Mouse (Mus musculus) T-helper 2 cell (primary cell): ENCODE measurements around the gene Vti1a.

Experiments used
- in situ Hi-C: fragments of 300-600 bp; cut with MboI, MseI; formaldehyde crosslinking; loops from one replicate; pipeline ENCODE4 v1.15.1; 2025; ENCODE audit warnings: high pct_unique_total_duplicates

Gene Vti1a

GRCm38 (mm10) chr19:55316109-55316714 lies at the start of gene Vti1a:
Vti1a (plus strand) TSS chr19:55316295.
- in situ Hi-C loops: no loop called here

GRCm38 (mm10) chr19:55266786-55267185 lies 49.3 kb upstream of the Vti1a start:
- in situ Hi-C loops: no loop called here

GRCm38 (mm10) chr19:55268150-55268549 lies 47.9 kb upstream of the Vti1a start:
- in situ Hi-C loops: no loop called here

GRCm38 (mm10) chr19:55269051-55269450 lies 47.0 kb upstream of the Vti1a start:
- in situ Hi-C loops: no loop called here

- in situ Hi-C loops: no loop called here
Measured at GRCm38 (mm10) chr19:55271448-55271847, 44.6 kb upstream of the Vti1a start.

GRCm38 (mm10) chr19:55273340-55273739 lies 42.8 kb upstream of the Vti1a start:
- in situ Hi-C loops: no loop called here

- in situ Hi-C loops: no loop called here
Measured at GRCm38 (mm10) chr19:55276100-55276499, 40.0 kb upstream of the Vti1a start.

- in situ Hi-C loops: no loop called here
Measured at GRCm38 (mm10) chr19:55276770-55277169, 39.3 kb upstream of the Vti1a start.

GRCm38 (mm10) chr19:55284093-55284492 lies 32.0 kb upstream of the Vti1a start:
- in situ Hi-C loops: no loop called here

GRCm38 (mm10) chr19:55286034-55286433 lies 30.1 kb upstream of the Vti1a start:
- in situ Hi-C loops: no loop called here

- in situ Hi-C loops: no loop called here
Measured at GRCm38 (mm10) chr19:55288974-55289373, 27.1 kb upstream of the Vti1a start.

- in situ Hi-C loops: no loop called here
Measured at GRCm38 (mm10) chr19:55290621-55291270, 25.3 kb upstream of the Vti1a start.

- in situ Hi-C loops: no loop called here
Measured at GRCm38 (mm10) chr19:55292210-55292850, 23.8 kb upstream of the Vti1a start.

- in situ Hi-C loops: no loop called here
Measured at GRCm38 (mm10) chr19:55293175-55293574, 22.9 kb upstream of the Vti1a start.

GRCm38 (mm10) chr19:55295075-55295474 lies 21.0 kb upstream of the Vti1a start:
- in situ Hi-C loops: no loop called here

- in situ Hi-C loops: no loop called here
Measured at GRCm38 (mm10) chr19:55295556-55295955, 20.5 kb upstream of the Vti1a start.

GRCm38 (mm10) chr19:55296301-55296700 lies 19.8 kb upstream of the Vti1a start:
- in situ Hi-C loops: no loop called here

GRCm38 (mm10) chr19:55297489-55297888 lies 18.6 kb upstream of the Vti1a start:
- in situ Hi-C loops: no loop called here

GRCm38 (mm10) chr19:55297961-55298360 lies 18.1 kb upstream of the Vti1a start:
- in situ Hi-C loops: no loop called here

GRCm38 (mm10) chr19:55299378-55299777 lies 16.7 kb upstream of the Vti1a start:
- in situ Hi-C loops: no loop called here

- in situ Hi-C loops: no loop called here
Measured at GRCm38 (mm10) chr19:55300525-55300924, 15.6 kb upstream of the Vti1a start.

GRCm38 (mm10) chr19:55305024-55305423 lies 11.1 kb upstream of the Vti1a start:
- in situ Hi-C loops: no loop called here

GRCm38 (mm10) chr19:55311874-55312273 lies 4.2 kb upstream of the Vti1a start:
- in situ Hi-C loops: loop anchor here (5.0 kb wide), 1 partner anchor 55 kb away; no protein-coding TSS in a partner anchor
